Mouse (Mus musculus) liver, postnatal 0 days (tissue): ENCODE measurements at regions not wholly inside any gene's neighbourhood (a gene's known extent, or its start where the extent isn't known, plus 50 kb on each side); places are given as distances from the start of the nearest gene placed in this dataset.

Experiments
- CTCF ChIP-seq: sonication (generic); IDR thresholded peaks from 2 replicates; pipeline ENCODE4 v1.5.1; 2016; ENCODE audit warnings: antibody characterized with exemption, low read depth
- EP300 ChIP-seq: IDR thresholded peaks from 2 replicates; pipeline ENCODE4 v1.6.1; 2016; ENCODE audit warnings: antibody characterized with exemption, low read depth, mild to moderate bottlenecking

- TF ChIP-seq CTCF, result no peak
- TF ChIP-seq EP300, result no peak
Measured at GRCm38 (mm10) chr17:68075712-68076111, 71.8 kb upstream of the Arhgap28 start.
